Mouse (Mus musculus) ES-E14 (cell line): Measurements from ENCODE around the gene Foxn3. TPM values are rescaled to one million over a fixed set of nuclear protein-coding genes. Genes with fewer than 3 reads are reported as not detected.
A peak's percentile ranks its signal among the peaks of the same experiment; 100 is the strongest.

Experiments
- DNase-seq: peaks from one replicate; pipeline ENCODE4 v3.0.0-alpha.2; 2013; ENCODE audit warnings: low read depth, low spot score
- H3K27ac ChIP-seq: 2 replicates; pipeline ENCODE4 v1.5.1; 2012; ENCODE audit warnings: low read depth, mild to moderate bottlenecking, low read length, moderate library complexity, mixed read lengths; ENCODE audit not compliant: poor library complexity, insufficient read depth, severe bottlenecking
- H3K36me3 ChIP-seq: 2 replicates; pipeline ENCODE4 v1.6.1; 2012; ENCODE audit warnings: mild to moderate bottlenecking, low read length, moderate library complexity, mixed read lengths; ENCODE audit not compliant: control insufficient read depth, poor library complexity, insufficient read depth, severe bottlenecking
- H3K4me1 ChIP-seq, 2 experiments: fragments of 150-350 bp in 1 of 2; sonication (generic) in 1 of 2; 2 replicates each; pipeline ENCODE4 v1.6.1; 2012; ENCODE audit warnings: low read length in 2 of 2, mild to moderate bottlenecking in 1 of 2, mixed read lengths in 1 of 2; ENCODE audit not compliant: control insufficient read depth in 2 of 2, insufficient read depth in 2 of 2, poor library complexity in 1 of 2
- H3K4me3 ChIP-seq, 2 experiments: fragments of 150-350 bp in 1 of 2; sonication (generic) in 1 of 2; 2 replicates each; pipeline ENCODE4 v1.5.1; 2012; ENCODE audit warnings: low read length in 2 of 2, low read depth in 1 of 2, mild to moderate bottlenecking in 1 of 2, mixed read lengths in 1 of 2; ENCODE audit not compliant: insufficient read depth in 1 of 2, poor library complexity in 1 of 2, severe bottlenecking in 1 of 2
- H3K9ac ChIP-seq: 2 replicates; pipeline ENCODE4 v1.6.1; 2012; ENCODE audit warnings: low read depth, mild to moderate bottlenecking, low read length, mixed read lengths; ENCODE audit not compliant: poor library complexity, insufficient read depth, severe bottlenecking
- H3K9me3 ChIP-seq: fragments of 150-350 bp; sonication (generic); 2 replicates; pipeline ENCODE4 v1.6.1; 2012; ENCODE audit warnings: low read depth, mild to moderate bottlenecking, low read length; ENCODE audit not compliant: control insufficient read depth, insufficient read depth
- CHD2 ChIP-seq: IDR thresholded peaks from 2 replicates; pipeline ENCODE4 v1.6.1; 2014; ENCODE audit warnings: mild to moderate bottlenecking, low read depth, low read length, inconsistent platforms
- HCFC1 ChIP-seq: IDR thresholded peaks from 2 replicates; pipeline ENCODE4 v1.6.1; 2012; ENCODE audit warnings: low read length, inconsistent platforms, borderline replicate concordance; ENCODE audit not compliant: insufficient read depth
- MAFK ChIP-seq: IDR thresholded peaks from 2 replicates; pipeline ENCODE4 v1.6.1; 2014; ENCODE audit warnings: mild to moderate bottlenecking, low read depth, low read length, inconsistent platforms; ENCODE audit not compliant: insufficient read depth
- ZC3H11A ChIP-seq: IDR thresholded peaks from 2 replicates; pipeline ENCODE4 v1.6.1; 2012; ENCODE audit warnings: low read depth, mild to moderate bottlenecking, inconsistent platforms, low read length, borderline replicate concordance
- ZNF384 ChIP-seq: IDR thresholded peaks from 2 replicates; pipeline ENCODE4 v1.6.1; 2012; ENCODE audit warnings: low read depth, low read length, inconsistent platforms
- in situ Hi-C, 2 experiments: fragments of 600-800 bp; cut with MboI; formaldehyde crosslinking; loops; one replicate each; pipeline ENCODE4 v1.15.1; 2025; ENCODE audit warnings: low sequenced_read_pairs in 2 of 2, inconsistent platforms in 1 of 2; ENCODE audit not compliant: unreplicated experiment in 2 of 2
- total RNA-seq: library from RNA; depleted of rRNA; stranded (reverse); fragments of 300-350 nt; gene quantifications from 2 replicates; pipeline ENCODE4 v1.2.3, GENCODE M21; 2012

The Foxn3 gene
- total RNA-seq, 1 experiment = 34.6 TPM

DNA sequence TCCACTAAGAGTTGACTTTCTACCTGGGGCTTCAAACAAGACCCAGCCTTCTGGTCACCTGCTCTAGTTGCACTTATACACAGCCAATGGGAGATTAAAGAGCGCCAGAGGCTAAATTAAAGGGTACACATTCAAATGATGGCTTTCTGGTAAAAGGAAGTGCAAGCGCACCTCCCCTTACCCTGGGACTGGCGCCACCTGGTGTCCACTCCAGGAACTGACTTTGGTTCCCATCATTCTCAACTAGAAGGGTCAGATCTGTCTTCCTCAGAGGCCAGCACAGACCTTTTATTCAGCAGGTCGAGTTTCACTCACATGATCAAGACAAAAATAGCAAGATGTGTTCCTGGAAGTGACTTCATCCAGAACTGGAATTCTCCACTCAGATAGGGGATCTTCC is 413.3 kb downstream of the Foxn3 start:
- TF ChIP-seq HCFC1 (no peak), ZNF384 (no peak), CHD2 (no peak), ZC3H11A (peak; percentile 76)
- DNase-seq = peak; percentile 65
- in situ Hi-C loops = no loop called here
- H3K36me3 ChIP-seq = no peaks in the 10 kb centered on the region
- H3K27ac ChIP-seq = no peak overlapping the region
- H3K9me3 ChIP-seq = no peaks in the 10 kb centered on the region
- no peak overlapping the region for H3K4me3 ChIP-seq
- no peak overlapping the region for H3K9ac ChIP-seq
- H3K4me1 ChIP-seq = peaks cover 1 to 2% of the 10 kb centered on the region in 2 experiments; a peak in 2 of 4 replicates

DNA sequence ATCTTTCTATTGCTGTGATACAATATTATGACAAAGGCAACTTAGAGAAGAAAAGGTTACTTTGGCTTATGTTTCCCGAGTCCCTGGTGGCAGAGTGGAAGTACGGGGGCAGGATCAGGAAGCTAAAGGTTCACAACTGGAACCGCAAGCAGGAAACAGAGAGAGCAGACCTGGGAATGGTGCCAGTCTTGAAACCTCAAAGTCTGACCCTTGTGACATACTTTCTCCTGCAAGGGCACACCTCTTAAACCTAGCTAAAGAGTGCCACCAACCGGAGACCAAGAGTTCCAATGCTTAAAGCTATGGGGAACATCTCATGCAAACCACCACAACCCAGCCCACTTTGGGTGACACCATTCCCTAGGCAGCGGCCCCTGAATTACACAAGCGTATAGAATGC is 414.2 kb downstream of the Foxn3 start:
- in situ Hi-C loops = no loop called here
- Histone ChIP-seq H3K27ac (no peak overlapping the region), H3K4me1 (peaks cover 1 to 2% of the 10 kb centered on the region in 2 experiments; a peak in 2 of 4 replicates), H3K9me3 (no peaks in the 10 kb centered on the region), H3K4me3 (no peak overlapping the region), H3K36me3 (no peaks in the 10 kb centered on the region), H3K9ac (no peak overlapping the region)
- no peak for TF ChIP-seq HCFC1
- TF ChIP-seq MAFK = no peak
- no peak for TF ChIP-seq ZNF384
- no peak for DNase-seq
